Mouse (Mus musculus): ENCODE results near the gene Ppp2r1b. TPM values are rescaled to one million over a fixed set of nuclear protein-coding genes. Genes with fewer than 3 reads are reported as not detected.

Gene Ppp2r1b
- total RNA-seq (2015) (39.5 and 40.0 TPM in 2 replicates), total RNA-seq (2017) (47.9 and 55.2 TPM in 2 replicates)

- no peak for ATAC-seq (replicated peaks; ENCODE audit: poor library complexity)
Measured at GRCm38 (mm10) chr9:50845081-50845480, at the start of gene Ppp2r1b. Ppp2r1b (plus strand) TSS chr9:50845301.

GRCm38 (mm10) chr9:50796776-50797175, 48.3 kb upstream of the Ppp2r1b start:
- ATAC-seq (replicated peaks; ENCODE audit: poor library complexity), result no peak

- ATAC-seq (replicated peaks; ENCODE audit: poor library complexity), result no peak
Measured at GRCm38 (mm10) chr9:50797641-50798040, 47.5 kb upstream of the Ppp2r1b start.

GRCm38 (mm10) chr9:50798368-50798767, 46.7 kb upstream of the Ppp2r1b start:
- ATAC-seq (replicated peaks; ENCODE audit: poor library complexity), result peak; percentile 63

- peak; percentile 87 for ATAC-seq (replicated peaks; ENCODE audit: poor library complexity)
Measured at GRCm38 (mm10) chr9:50800985-50801384, 44.1 kb upstream of the Ppp2r1b start.

- peak; percentile 70 for ATAC-seq (replicated peaks; ENCODE audit: poor library complexity)
Measured at GRCm38 (mm10) chr9:50803055-50803671, 41.9 kb upstream of the Ppp2r1b start.

GRCm38 (mm10) chr9:50808471-50808870, 36.6 kb upstream of the Ppp2r1b start:
- ATAC-seq (replicated peaks; ENCODE audit: poor library complexity), result no peak

GRCm38 (mm10) chr9:50809146-50809545, 36.0 kb upstream of the Ppp2r1b start:
- ATAC-seq (replicated peaks; ENCODE audit: poor library complexity), result no peak

GRCm38 (mm10) chr9:50811187-50811586, 33.9 kb upstream of the Ppp2r1b start:
- peak; percentile 93 for ATAC-seq (replicated peaks; ENCODE audit: poor library complexity)

GRCm38 (mm10) chr9:50811746-50812145, 33.4 kb upstream of the Ppp2r1b start:
- 0 out of 2 replicates have a peak, but pooled peaks have one; percentile 5 for ATAC-seq (replicated peaks; ENCODE audit: poor library complexity)

- ATAC-seq (replicated peaks; ENCODE audit: poor library complexity), result no peak
Measured at GRCm38 (mm10) chr9:50813796-50814195, 31.3 kb upstream of the Ppp2r1b start.

GRCm38 (mm10) chr9:50815666-50816065, 29.4 kb upstream of the Ppp2r1b start:
- no peak for ATAC-seq (replicated peaks; ENCODE audit: poor library complexity)

- 0 out of 2 replicates have a peak, but pooled peaks have one; percentile 16 for ATAC-seq (replicated peaks; ENCODE audit: poor library complexity)
Measured at GRCm38 (mm10) chr9:50816512-50816911, 28.6 kb upstream of the Ppp2r1b start.

GRCm38 (mm10) chr9:50818050-50818449, 27.1 kb upstream of the Ppp2r1b start:
- 0 out of 2 replicates have a peak, but pooled peaks have one; percentile 42 for ATAC-seq (replicated peaks; ENCODE audit: poor library complexity)

- no peak for ATAC-seq (replicated peaks; ENCODE audit: poor library complexity)
Measured at GRCm38 (mm10) chr9:50819716-50820115, 25.4 kb upstream of the Ppp2r1b start.

GRCm38 (mm10) chr9:50821651-50822050, 23.4 kb upstream of the Ppp2r1b start:
- ATAC-seq (replicated peaks; ENCODE audit: poor library complexity), result no peak

- ATAC-seq (replicated peaks; ENCODE audit: poor library complexity), result no peak
Measured at GRCm38 (mm10) chr9:50822216-50822615, 22.9 kb upstream of the Ppp2r1b start.

GRCm38 (mm10) chr9:50823779-50824453, 21.2 kb upstream of the Ppp2r1b start:
- peak; percentile 96 for ATAC-seq (replicated peaks; ENCODE audit: poor library complexity)

GRCm38 (mm10) chr9:50831514-50831913, 13.6 kb upstream of the Ppp2r1b start:
- ATAC-seq (replicated peaks; ENCODE audit: poor library complexity), result no peak

GRCm38 (mm10) chr9:50832162-50832561, 12.9 kb upstream of the Ppp2r1b start:
- ATAC-seq (replicated peaks; ENCODE audit: poor library complexity), result no peak

GRCm38 (mm10) chr9:50832582-50832981, 12.5 kb upstream of the Ppp2r1b start:
- 0 out of 2 replicates have a peak, but pooled peaks have one; percentile 21 for ATAC-seq (replicated peaks; ENCODE audit: poor library complexity)

GRCm38 (mm10) chr9:50833786-50834185, 11.3 kb upstream of the Ppp2r1b start:
- peak; percentile 54 for ATAC-seq (replicated peaks; ENCODE audit: poor library complexity)
